Mouse (Mus musculus): ENCODE data around the gene Fam160b1. TPM values are rescaled to one million over a fixed set of nuclear protein-coding genes. Genes with fewer than 3 reads are reported as not detected.

The Fam160b1 gene
- polyA plus RNA-seq, 1 experiment = not detected

DNA sequence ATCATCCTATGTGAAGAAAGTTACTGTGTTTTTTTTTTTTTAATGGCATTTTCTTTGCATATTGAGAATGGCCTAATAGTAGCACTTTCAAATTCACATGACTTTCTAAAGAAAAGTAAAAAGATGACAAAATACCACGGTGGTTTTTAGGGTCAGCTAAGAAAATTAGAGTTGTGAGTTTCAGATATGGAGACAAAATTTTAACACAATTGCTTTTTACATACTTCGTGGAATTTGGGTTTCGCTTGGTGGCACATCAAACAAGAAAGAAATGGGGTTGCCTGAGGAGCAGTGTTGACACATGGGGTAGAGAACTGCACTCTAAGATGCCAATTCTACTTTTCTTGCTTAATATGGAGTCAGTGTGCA lies 1.4 kb downstream of the Fam160b1 start:
- Histone ChIP-seq H3K4me3 (ENCODE audit: insufficient read depth, low read depth, low read length) (peak overlapping the region; percentile 90), H3K27ac (ENCODE audit: insufficient read depth, low read depth, low read length) (no peak overlapping the region), H3K4me1 (ENCODE audit: control insufficient read depth, insufficient read depth, low read length) (peaks cover 20% of the 10 kb centered on the region)
- TF ChIP-seq POLR2A (IDR thresholded peaks at IDR 0.05; ENCODE audit: insufficient read depth, low read depth, low read length) (no peak), CTCF (IDR thresholded peaks at IDR 0.05; ENCODE audit: insufficient read depth, low read depth, low read length) (no peak)
- WGBS = 22% methylated on average over 3 of the region's 3 CpGs

DNA sequence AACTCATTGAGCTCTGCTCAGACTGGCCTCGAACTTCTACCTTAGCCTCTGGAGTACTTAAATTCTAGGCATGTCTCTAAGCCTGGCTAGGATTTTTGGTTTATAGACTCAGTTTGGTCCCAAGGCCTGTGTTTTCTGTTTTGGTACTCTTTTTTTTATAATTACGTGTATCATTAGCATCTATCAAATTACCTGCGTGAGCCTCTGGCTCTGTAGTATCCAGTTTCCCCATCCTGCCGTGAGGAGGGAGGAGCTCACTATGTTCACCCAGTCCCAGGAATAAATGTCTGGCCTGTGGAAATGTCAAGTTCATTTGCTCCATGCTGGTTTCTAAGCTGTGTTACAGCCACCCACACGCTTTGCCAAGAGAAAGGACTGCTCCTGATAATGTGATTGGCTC lies 2.1 kb downstream of the Fam160b1 start:
- H3K27ac ChIP-seq (ENCODE audit: insufficient read depth, low read depth, low read length) = no peak overlapping the region
- WGBS = 49% methylated on average over 5 of the region's 5 CpGs
- peaks cover 21% of the 10 kb centered on the region for H3K4me1 ChIP-seq (ENCODE audit: control insufficient read depth, insufficient read depth, low read length)
- TF ChIP-seq CTCF (IDR thresholded peaks at IDR 0.05; ENCODE audit: insufficient read depth, low read depth, low read length) (no peak), POLR2A (IDR thresholded peaks at IDR 0.05; ENCODE audit: insufficient read depth, low read depth, low read length) (no peak)
- no peak overlapping the region for H3K4me3 ChIP-seq (ENCODE audit: insufficient read depth, low read depth, low read length)

DNA sequence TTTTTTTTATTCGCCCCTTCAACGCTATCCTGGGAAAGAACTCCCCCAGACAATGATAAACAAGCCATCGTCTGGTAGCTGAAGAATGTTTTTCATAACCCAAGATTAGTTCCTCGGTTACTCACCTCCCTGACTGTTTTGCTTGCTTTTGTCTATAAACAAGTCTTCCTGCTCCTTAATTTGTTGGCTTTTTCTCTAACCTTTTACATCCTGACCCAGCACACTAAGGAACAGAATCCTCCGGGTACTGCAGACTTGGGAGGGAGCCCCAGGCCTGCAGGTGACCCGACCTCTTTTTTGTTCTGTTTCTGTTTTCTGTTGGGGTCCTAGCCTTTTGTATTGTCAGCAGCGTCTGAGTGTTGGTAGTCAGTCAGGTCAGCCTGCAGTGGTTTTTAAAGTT lies 2.6 kb downstream of the Fam160b1 start:
- no peak for TF ChIP-seq POLR2A (IDR thresholded peaks at IDR 0.05; ENCODE audit: insufficient read depth, low read depth, low read length)
- TF ChIP-seq CTCF (IDR thresholded peaks at IDR 0.05; ENCODE audit: insufficient read depth, low read depth, low read length) = no peak
- Histone ChIP-seq H3K27ac (ENCODE audit: insufficient read depth, low read depth, low read length) (no peak overlapping the region), H3K4me3 (ENCODE audit: insufficient read depth, low read depth, low read length) (no peak overlapping the region), H3K4me1 (ENCODE audit: control insufficient read depth, insufficient read depth, low read length) (peaks cover 23% of the 10 kb centered on the region)
- 37% methylated on average over 7 of the region's 7 CpGs for WGBS

DNA sequence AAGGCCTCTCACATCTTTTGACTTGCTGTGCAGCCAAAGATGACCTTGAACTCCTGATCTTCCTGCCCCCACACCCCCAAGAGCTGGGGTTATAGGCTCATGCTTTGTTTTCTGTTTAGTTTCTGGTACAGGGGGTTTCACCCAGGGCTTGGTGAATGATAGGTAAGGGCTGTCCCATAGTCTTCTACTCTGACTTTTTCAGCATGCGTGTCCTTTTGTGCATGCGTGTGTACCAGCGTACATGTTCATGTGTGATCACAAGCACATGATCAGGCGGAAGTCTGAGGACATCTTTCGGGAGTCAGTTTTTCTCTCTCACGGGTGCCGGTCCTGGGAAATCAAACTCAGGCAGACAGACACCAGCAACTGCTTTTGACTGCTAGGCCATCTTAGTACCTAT lies 3.1 kb downstream of the Fam160b1 start:
- no peak for TF ChIP-seq POLR2A (IDR thresholded peaks at IDR 0.05; ENCODE audit: insufficient read depth, low read depth, low read length)
- TF ChIP-seq CTCF (IDR thresholded peaks at IDR 0.05; ENCODE audit: insufficient read depth, low read depth, low read length) = no peak
- Histone ChIP-seq H3K4me1 (ENCODE audit: control insufficient read depth, insufficient read depth, low read length) (peaks cover 20% of the 10 kb centered on the region), H3K4me3 (ENCODE audit: insufficient read depth, low read depth, low read length) (no peak overlapping the region), H3K27ac (ENCODE audit: insufficient read depth, low read depth, low read length) (no peak overlapping the region)
- WGBS = 97% methylated on average over 7 of the region's 7 CpGs

DNA sequence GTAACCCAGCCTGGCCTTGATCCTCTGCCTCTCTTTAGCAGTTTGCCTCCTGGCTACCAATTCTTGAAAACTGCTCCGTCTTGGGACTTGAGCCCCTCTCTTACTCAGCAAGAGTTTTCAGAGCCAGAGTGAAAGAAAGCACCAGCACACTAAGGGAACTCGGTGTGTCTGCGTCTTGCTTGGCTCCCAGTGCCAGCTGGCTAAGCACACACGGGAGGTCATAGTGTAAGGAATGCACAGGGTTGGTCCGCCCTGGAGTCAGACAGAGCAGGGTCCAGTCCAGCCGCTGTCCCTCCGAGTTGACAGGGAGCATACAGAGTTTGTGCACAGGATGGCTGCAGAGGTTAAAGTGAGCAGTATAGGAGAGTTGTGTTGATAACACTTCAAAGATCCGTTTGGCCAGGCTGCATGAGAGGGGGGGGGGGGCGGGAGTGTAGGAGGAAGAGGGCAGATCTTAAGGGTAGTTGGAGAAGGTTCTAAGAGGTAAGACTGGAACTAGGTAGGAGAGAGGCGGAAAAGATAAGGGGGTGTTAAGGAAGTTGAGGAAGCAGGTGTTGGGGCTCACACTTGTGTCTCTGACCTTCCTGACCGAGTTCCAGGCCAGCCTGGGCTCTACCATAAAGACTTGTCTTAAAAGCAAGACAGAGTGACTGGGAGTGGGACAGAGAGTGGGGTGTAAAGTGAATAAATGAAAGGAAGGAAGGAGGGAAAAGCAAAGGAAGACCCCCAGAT lies 4.6 kb downstream of the Fam160b1 start:
- TF ChIP-seq POLR2A (IDR thresholded peaks at IDR 0.05; ENCODE audit: insufficient read depth, low read depth, low read length) (no peak), CTCF (IDR thresholded peaks at IDR 0.05; ENCODE audit: insufficient read depth, low read depth, low read length) (no peak)
- no peak overlapping the region for H3K4me3 ChIP-seq (ENCODE audit: insufficient read depth, low read depth, low read length)
- H3K4me1 ChIP-seq (ENCODE audit: control insufficient read depth, insufficient read depth, low read length) = peaks cover 19% of the 10 kb centered on the region
- no peak overlapping the region for H3K27ac ChIP-seq (ENCODE audit: insufficient read depth, low read depth, low read length)
- 55% methylated on average over 11 of the region's 11 CpGs for WGBS

DNA sequence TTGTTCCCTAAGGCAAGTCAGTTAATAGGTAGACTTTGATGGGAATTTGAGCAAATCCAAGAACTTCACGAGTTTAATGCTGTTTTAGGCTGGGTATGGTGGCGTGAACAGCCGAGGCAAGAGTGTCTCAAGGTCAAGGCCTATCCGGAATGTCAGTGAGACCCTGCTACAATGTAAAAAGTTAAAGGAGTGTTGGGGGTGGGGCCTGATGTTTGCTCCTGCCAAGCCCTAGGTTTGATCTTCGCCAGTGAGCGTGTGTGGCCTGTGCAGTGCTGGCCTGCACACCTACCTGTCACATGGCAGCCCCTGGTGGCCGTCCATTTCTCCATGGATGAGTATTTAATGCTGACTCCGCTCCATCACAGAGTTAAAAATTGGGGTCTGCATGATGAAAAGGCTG lies 5.5 kb downstream of the Fam160b1 start:
- Histone ChIP-seq H3K4me3 (ENCODE audit: insufficient read depth, low read depth, low read length) (no peak overlapping the region), H3K27ac (ENCODE audit: insufficient read depth, low read depth, low read length) (no peak overlapping the region), H3K4me1 (ENCODE audit: control insufficient read depth, insufficient read depth, low read length) (peaks cover 19% of the 10 kb centered on the region)
- no peak for TF ChIP-seq POLR2A (IDR thresholded peaks at IDR 0.05; ENCODE audit: insufficient read depth, low read depth, low read length)
- TF ChIP-seq CTCF (IDR thresholded peaks at IDR 0.05; ENCODE audit: insufficient read depth, low read depth, low read length) = no peak
- WGBS = 69% methylated on average over 8 of the region's 8 CpGs

DNA sequence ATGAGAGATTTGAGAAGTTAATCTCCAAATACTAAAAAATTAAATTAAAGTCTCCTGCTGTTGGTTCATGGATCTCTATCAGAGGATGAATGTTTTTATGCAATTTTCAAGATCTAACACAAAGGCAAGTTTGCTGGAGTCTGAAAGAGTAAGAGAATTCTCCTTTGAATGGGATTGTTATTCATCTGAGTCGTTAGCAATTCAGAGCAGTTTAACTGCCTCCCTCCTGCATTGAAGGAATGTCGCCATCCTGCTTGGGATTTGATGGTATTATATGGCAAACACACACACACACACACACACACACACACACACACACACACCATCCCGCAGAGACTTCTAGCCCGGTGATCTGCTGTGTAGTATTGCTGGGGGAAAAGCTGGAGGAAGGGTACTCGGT lies 6.1 kb downstream of the Fam160b1 start:
- peaks cover 19% of the 10 kb centered on the region for H3K4me1 ChIP-seq (ENCODE audit: control insufficient read depth, insufficient read depth, low read length)
- no peak overlapping the region for H3K27ac ChIP-seq (ENCODE audit: insufficient read depth, low read depth, low read length)
- TF ChIP-seq POLR2A (IDR thresholded peaks at IDR 0.05; ENCODE audit: insufficient read depth, low read depth, low read length) = no peak
- no peak for TF ChIP-seq CTCF (IDR thresholded peaks at IDR 0.05; ENCODE audit: insufficient read depth, low read depth, low read length)
- WGBS = 61% methylated on average over 5 of the region's 5 CpGs
- H3K4me3 ChIP-seq (ENCODE audit: insufficient read depth, low read depth, low read length) = no peak overlapping the region

DNA sequence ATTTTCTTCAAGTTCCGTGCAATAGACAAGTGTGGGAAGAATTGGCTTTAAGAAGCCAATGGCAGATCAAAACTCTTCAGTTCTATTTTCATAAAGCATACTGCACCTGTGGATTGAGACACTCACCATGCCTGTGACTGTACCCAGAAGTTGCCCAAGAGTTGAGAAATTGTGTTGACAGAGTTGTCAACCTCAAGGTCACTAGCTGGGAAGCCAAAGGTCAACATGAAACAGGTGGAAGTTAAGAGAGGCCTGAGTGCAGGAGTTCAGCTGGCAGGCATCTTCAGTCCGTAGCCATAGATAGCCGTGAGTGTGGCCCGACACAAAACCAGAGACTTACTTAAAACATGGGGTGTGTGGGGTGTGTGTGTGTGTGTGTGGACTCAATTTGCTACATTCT lies 6.7 kb downstream of the Fam160b1 start:
- no peak for TF ChIP-seq CTCF (IDR thresholded peaks at IDR 0.05; ENCODE audit: insufficient read depth, low read depth, low read length)
- no peak for TF ChIP-seq POLR2A (IDR thresholded peaks at IDR 0.05; ENCODE audit: insufficient read depth, low read depth, low read length)
- WGBS = 88% methylated on average over 4 of the region's 4 CpGs
- no peak overlapping the region for H3K27ac ChIP-seq (ENCODE audit: insufficient read depth, low read depth, low read length)
- H3K4me3 ChIP-seq (ENCODE audit: insufficient read depth, low read depth, low read length) = no peak overlapping the region
- H3K4me1 ChIP-seq (ENCODE audit: control insufficient read depth, insufficient read depth, low read length) = peaks cover 19% of the 10 kb centered on the region

DNA sequence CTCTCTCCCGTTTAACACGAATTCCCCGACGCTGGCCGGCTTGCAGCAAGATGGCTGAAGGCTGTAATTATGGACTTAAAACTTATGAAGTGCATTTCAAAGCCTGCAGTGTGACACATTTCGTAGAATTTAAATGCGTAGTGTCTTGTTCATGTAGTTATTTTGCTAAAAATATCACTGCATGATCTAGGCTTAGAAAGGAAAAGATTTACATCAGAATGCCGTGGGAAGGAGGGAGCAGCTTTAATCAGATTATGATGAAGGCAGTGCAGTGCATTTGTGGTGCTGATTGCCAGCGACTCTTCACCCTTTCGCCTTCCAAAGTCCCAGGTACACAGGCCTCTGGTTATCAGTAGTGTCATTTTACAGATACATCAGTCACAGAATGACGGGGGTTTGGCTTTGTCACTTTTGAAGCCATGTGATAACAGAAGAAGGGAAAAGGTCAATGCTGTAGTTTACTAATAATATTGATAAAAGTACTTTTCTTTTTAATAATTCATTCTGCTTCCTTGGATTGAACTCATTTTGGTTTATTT lies 7.4 kb downstream of the Fam160b1 start:
- WGBS = 47% methylated on average over 11 of the region's 11 CpGs
- Histone ChIP-seq H3K4me1 (ENCODE audit: control insufficient read depth, insufficient read depth, low read length) (peaks cover 19% of the 10 kb centered on the region), H3K27ac (ENCODE audit: insufficient read depth, low read depth, low read length) (no peak overlapping the region), H3K4me3 (ENCODE audit: insufficient read depth, low read depth, low read length) (no peak overlapping the region)
- TF ChIP-seq POLR2A (IDR thresholded peaks at IDR 0.05; ENCODE audit: insufficient read depth, low read depth, low read length) (no peak), CTCF (IDR thresholded peaks at IDR 0.05; ENCODE audit: insufficient read depth, low read depth, low read length) (no peak)
